Mouse (Mus musculus) ovary, postnatal 14 days (tissue): ENCODE data around the gene Asphd2.
"Not testable (repeated sequence)": the region's sequence is repeated elsewhere in the genome, so short reads cannot be mapped to it uniquely, and the experiment has no call there.

ENCODE experiments used
- DNase-seq: peaks from one replicate; pipeline ENCODE4 v3.0.0; 2022; ENCODE audit warnings: low spot score

Gene Asphd2

GRCm38 (mm10) chr5:112394779-112395443, at the start of gene Asphd2:
TSS of gene Asphd2 (minus strand) at chr5:112394866.
- DNase-seq, result peak; percentile 29

GRCm38 (mm10) chr5:112438535-112438934, 43.9 kb upstream of the Asphd2 start:
- no peak for DNase-seq

GRCm38 (mm10) chr5:112433004-112433403, 38.3 kb upstream of the Asphd2 start:
- DNase-seq, result peak; percentile 71

GRCm38 (mm10) chr5:112432033-112432432, 37.4 kb upstream of the Asphd2 start:
- DNase-seq, result no peak

DNA sequence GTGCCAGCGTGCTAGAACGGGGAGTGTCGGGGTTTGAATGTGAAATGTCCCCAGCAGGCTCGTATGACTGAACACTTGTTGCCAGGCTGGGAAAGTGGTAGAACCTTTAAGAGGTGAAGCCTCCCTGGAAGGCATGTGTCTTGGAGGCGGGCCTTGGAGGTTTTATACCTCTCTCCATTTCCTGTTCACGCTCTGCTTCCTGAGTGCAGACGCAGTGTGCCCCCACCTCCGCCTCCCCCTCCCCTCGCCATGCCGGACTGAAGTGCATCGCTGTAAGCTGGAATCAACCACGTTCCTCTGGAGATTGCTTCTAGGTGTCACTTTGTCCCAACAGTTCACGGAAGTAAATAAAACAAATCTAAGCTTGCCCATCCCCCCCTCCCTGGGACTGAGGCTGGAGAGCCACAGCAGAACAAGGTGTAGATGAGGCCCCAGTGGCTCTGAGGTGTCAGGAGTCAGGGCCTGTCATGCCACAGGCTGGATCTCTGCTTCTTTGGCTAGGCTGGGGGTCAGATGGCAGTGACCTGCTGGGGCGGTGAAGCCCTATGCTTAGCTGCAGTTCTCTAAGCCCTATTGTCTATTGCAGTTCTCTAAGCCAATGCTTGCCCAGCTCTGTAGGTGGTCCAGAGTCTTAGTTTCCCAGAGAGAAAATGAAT, 36.6 kb upstream of the Asphd2 start:
- no peak for DNase-seq

DNA sequence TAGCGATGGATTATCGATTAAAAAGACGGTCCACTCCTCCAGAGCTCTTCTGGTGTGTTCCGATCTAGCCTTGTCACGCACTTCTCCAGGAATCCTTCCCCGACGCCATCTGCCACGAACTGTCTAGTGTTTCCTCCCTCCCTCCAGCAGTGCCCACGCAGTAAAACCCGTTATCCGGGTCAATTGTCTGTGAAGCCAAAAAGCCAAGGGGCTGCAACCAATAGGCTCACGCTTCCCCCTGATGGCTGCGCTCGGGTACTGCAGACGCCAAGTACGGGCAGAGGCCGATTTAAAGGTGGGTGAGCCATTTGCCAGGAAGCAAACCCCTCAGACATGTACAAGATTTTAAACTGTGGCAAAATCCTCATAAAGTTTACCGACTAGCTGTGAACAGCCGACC, 34.3 kb upstream of the Asphd2 start:
- DNase-seq, result peak; percentile 51

GRCm38 (mm10) chr5:112427283-112427682, 32.6 kb upstream of the Asphd2 start:
- peak; percentile 51 for DNase-seq

- DNase-seq, result no peak
Observed at GRCm38 (mm10) chr5:112426635-112427034, 32.0 kb upstream of the Asphd2 start.

DNA sequence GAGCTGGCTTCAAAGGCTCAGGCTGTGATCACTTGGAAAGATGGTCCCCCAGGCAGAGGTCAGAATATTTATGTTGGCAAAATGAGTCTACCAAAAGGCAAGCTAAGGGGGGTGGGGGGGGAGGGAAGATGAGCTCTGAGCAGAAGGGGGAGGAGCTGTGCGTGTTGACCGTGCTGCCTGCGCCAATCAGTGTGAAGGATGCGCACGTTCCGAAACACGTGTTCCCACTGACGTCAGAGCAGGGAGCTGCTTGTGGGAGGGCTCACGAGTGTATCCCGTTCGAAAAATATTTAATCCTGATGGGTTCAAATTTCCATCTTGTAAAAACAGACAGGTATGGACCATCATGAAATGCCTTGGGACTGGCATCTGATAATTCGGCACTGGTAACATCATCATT, 24.9 kb upstream of the Asphd2 start:
- DNase-seq, result no peak

DNA sequence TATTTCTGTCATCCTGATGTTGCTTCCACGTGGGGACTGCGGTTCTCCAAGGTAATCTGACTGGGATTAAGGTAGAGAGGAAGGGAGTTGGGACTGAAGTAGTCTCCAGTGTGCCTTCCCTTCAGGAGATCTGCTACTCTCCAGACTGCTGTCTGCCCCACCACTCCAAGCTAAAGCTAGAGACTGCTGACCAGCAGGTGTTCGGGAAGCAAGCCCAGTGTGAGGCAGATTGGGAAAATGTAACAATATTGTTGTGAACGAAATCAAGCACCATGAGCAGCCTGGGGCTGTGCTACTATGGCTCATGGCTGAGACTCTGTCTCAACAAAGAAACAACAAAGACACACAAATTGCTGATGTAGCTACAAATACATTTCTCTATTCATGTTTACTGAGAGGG, 23.4 kb upstream of the Asphd2 start:
- no peak for DNase-seq

GRCm38 (mm10) chr5:112416673-112417072, 22.0 kb upstream of the Asphd2 start:
- DNase-seq, result no peak

DNA sequence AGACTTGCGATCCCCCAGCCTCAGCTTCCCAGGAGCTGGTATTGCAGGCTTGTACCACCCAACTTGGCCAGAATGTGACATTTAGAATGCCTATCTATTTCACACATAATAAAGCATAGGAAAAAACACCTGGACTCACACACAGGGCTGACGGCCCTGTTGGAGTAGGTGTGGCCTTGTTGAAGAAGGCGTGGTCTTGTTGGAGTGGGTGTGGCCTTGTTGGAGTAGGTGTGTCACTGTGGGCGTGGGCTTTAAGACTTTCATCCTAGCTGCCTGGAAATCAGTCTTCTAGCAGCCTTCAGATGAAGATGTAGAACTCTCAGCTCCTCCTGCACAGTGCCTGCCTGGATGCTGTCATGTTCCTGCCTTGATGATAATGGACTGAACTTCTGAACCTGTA, 18.1 kb upstream of the Asphd2 start:
- not testable (repeated sequence) for DNase-seq

DNA sequence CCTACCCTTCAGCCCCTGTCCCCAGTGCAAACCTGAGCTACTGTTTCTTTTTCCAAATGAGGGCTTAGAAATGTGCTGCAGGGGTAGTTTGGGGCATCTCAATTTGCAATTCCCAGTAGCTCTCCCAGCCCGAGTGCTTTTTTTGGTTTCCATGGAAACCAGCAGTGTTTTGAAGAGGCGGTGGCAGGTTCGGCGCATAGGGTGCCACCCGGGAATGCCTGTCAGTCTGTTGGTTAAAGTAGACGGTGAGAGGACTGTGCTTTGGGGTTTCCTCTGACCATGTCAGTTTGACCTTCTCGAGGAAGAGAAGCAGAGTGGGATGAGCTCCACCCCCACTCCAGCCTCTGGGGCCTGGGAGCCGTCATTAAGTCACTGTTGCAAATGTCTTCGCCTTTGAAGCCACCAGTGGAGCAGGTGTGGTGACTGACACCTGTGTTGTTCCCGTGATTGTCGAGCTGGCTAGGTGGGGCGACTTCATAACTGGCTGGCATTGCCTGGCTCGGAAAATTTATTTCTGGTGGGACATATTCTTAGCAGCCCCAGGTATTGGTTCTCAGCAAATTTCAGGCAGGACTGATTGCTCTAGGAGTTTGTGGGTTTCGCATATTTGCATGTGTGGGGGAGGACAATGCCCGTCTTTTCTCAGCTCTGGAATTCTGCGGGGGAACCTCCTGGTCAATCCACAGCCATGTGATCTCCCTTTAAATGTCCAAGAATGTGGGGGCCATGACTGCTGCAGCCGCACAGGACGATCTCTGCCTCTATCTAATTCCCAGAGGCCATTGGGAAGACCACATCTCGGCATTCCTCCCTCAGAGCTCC, 17.1 kb upstream of the Asphd2 start:
- no peak for DNase-seq

DNA sequence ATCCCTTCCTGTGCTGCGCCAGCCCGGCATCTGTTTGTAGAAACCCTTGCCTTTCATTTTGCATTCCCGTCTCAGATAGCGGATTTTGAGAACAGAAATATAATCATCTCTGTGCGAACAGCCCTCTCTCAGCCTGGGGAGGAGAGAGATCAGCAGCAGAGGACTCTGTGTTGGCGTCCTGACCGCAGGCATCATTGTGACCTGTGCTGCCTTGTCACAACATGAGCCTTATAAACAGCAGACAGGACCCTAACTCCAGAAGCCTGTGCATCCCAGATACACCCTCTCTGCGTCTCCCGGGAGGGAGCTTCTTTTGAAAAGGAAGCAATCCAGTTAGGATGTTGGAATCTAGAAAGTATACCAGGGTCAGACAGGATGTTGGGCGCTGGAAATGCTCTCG, 16.4 kb upstream of the Asphd2 start:
- DNase-seq, result no peak

- DNase-seq, result no peak
Observed at GRCm38 (mm10) chr5:112409274-112409673, 14.6 kb upstream of the Asphd2 start.

DNA sequence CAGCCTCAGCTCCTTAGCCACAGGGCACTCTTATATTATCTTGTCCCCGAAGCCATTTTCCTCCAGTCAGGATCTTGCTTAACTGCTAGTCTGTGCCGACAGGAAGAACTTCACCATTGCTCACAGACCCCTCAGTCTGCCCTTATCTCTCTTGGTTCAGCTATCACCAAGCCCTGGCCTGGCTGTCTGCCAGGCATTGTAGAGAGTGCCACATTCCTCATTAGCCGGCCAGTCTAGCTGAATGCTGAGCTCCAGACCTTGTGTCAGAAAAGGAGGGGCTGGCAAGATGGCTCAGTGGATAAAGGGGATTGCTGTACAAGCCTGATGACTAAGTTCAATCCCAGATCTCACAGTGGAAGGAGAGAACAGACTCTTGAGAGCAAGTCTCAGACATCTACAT, 11.4 kb upstream of the Asphd2 start:
- DNase-seq, result no peak

GRCm38 (mm10) chr5:112402437-112402836, 7.8 kb upstream of the Asphd2 start:
- no peak for DNase-seq

DNA sequence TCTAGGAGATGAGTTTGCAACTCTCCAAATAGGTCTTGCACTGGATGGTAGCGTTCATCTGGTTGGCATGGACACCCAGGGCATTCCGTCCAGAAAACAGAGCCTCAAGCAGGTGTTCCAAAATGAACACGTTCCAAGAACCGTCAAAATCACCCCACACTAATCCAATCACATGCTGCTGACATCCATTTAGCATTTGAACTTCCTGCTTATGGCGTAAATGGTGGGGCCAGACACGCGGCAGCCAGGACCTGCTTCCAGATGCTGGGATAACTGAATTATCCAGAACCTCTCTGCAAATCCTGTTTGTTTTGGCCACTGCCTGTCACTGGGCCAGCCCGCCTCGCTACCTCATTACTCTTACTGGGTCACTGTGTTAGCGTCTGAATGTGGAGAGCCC, 4.6 kb upstream of the Asphd2 start:
- no peak for DNase-seq

DNA sequence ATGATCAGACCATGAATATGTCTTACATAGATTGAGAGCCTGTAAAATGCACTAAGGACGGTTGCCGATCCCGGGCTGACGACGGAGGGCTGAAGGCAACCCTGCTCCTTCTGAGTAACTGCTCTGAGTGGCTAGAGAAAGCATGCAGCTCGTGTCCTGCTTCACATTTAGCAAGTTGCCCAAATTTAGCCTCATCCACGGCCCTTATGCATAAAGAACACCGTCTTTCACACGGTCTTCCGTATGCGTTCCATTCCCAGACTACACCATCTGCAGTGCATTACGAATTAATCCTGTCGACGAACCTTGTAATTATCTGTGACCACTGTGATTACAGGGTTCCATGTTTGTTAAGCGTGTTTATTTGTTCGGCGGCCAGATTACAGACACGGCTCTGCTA, 1.4 kb upstream of the Asphd2 start:
- DNase-seq, result no peak

- no peak for DNase-seq
Observed at GRCm38 (mm10) chr5:112394415-112394763, 277 bp downstream of the Asphd2 start.

- DNase-seq, result no peak
Observed at GRCm38 (mm10) chr5:112393741-112394414, 788 bp downstream of the Asphd2 start.

GRCm38 (mm10) chr5:112391676-112392323, 2.9 kb downstream of the Asphd2 start:
- no peak for DNase-seq
